Mouse (Mus musculus) ovary, postnatal 14 days (tissue): ENCODE data around the gene Rom1.
"Not testable (repeated sequence)": the region's sequence is repeated elsewhere in the genome, so short reads cannot be mapped to it uniquely, and the experiment has no call there.

Experiments used
- DNase-seq: peaks from one replicate; pipeline ENCODE4 v3.0.0; 2022; ENCODE audit warnings: low spot score

The Rom1 gene

DNA sequence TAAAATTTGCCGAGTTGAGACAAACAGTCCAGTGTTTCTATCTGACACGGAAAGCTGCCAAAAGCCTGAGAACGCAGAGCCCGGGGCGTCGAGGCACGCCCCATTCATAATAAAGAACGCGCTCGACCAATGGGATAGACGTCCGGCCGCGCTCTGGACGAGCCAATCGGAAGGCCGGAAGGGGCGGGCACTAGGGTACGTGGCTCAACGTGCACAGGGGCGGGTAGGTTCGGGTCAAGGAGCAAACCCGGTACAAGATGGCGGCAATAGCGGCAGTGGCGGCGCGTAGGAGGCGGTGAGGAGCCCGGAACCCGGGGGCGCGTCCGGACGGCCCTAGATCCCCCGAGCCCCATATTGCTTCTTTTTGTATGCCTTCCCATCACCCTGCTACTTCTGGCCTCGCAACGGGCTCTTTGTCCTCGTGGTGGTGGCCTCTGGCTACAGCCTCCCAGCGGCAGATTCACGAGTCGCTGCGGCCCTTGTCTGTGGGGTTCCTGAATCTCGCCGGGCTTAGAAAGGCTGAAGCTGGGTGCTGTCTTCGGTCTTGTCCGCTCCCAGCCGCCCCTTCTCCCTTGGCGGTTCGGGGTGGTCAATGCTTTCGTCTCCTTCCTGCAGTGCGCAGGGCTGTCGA is 31.2 kb downstream of the Rom1 start, which contains the start of gene Ganab:
Ganab (plus strand) TSS at position 207 of the 631 bp plus-strand sequence.
- peak; percentile 87 for DNase-seq

DNA sequence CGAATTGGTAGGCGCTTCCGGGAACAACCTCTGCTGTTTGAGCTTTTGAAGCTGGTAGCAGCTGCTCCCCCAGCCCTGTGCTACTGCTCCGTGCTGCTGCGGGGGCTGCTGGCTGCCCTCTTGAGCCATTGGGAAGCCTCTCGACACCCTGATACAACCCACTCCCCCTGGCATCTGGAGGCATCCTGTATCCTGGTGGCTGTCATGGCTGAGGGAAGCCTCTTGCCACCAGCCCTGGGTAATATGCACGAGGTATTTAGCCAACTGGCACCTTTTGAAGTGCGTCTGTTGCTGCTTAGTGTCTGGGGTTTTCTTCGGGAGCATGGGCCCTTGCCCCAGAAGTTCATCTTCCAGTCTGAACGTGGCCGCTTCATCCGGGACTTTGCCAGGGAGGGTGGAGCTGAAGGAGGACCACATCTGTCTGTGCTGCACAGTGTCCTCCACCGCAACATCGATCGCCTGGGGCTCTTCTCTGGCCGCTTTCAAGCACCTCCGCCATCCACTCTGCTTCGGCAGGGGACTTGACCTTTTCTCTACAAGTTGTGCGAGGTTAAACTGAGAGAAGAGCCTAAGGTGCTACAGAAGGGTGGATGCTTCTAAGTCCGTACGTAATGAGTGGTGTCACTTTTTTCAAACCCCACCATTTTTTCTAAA is 31.8 kb downstream of the Rom1 start:
- DNase-seq = peak; percentile 49

- DNase-seq = not testable (repeated sequence)
Observed at GRCm38 (mm10) chr19:8896231-8896630, 32.9 kb downstream of the Rom1 start.

GRCm38 (mm10) chr19:8895397-8895960 is 33.7 kb downstream of the Rom1 start:
- no peak for DNase-seq

GRCm38 (mm10) chr19:8892829-8893766 is 36.1 kb downstream of the Rom1 start, which contains the start of gene Ints5:
TSS of gene Ints5 (plus strand) at chr19:8893005.
- DNase-seq = peak; percentile 70

- DNase-seq = peak; percentile 89
Observed at GRCm38 (mm10) chr19:8888511-8889385, 40.4 kb downstream of the Rom1 start, which contains the start of the genes 1810009A15Rik and Gm49416. TSS of gene 1810009A15Rik (plus strand) at chr19:8888853. TSS of gene Gm49416 (plus strand) at chr19:8888926.

DNA sequence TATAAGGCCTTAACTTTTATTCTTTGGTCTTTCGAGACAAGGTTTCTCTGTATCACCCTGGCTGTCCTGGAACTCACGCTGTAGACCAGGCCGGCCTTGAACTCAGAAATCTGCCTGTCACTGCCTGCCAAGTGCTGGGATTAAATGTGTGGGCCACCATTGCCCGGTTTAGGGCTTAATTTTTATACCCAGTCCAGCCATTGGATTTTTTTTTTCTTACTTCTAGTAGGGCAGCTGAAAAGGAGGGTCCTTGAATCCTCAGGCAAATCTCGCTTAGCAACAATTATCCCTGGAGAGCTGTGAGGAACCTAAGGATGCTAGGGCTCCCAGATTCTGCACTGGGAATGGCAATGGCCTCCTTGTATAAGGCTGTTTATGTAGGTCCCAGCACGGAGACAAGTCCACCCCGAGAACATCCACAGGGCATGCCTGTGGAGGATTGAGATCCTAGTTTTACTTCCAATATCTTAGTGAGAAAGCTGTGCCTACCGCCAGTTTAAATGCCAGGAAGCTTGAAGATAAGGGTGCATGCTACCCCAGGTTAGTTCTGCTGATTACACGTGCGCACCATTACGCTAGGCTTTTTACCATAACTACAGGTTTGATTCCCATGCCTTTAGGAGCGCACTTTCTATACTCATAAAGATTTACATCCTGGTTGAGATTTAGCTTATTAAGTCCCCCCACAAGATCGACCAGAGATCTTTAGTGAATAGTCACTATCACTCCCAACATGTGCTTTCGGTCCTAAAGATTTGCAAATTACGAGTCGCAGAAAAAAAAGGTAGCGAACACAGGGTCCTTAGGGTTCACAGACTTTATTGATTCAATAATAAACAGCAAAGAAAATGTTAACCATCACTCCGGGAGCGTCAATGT is 41.3 kb downstream of the Rom1 start:
- no peak for DNase-seq

GRCm38 (mm10) chr19:8886916-8887584 is 42.1 kb downstream of the Rom1 start:
- DNase-seq = no peak

DNA sequence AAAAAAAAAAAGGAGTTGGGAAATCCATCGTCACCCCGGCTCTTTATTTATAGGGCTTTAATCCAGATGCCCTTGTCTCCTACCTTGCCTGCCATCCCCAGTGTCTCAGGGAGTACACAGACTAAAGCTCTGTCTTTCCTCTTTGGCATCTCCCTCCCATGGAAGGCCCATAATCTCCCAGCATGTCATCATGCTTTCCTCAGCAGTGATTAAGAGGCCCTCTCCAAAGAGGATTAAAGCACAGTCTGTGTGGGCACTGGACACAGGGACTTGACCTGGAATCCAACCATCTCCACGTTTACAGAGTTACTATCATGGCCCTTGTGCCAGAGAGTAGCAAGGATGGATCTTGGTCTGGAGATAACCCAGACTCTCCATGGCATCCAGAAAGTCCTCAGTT is 45.5 kb downstream of the Rom1 start, which contains the start of the genes Lbhd1 and Gm49403:
Lbhd1 (plus strand) TSS at position 117 of the 400 bp plus-strand sequence.
Gm49403 (plus strand) TSS at position 315 of the 400 bp plus-strand sequence.
- no peak for DNase-seq

DNA sequence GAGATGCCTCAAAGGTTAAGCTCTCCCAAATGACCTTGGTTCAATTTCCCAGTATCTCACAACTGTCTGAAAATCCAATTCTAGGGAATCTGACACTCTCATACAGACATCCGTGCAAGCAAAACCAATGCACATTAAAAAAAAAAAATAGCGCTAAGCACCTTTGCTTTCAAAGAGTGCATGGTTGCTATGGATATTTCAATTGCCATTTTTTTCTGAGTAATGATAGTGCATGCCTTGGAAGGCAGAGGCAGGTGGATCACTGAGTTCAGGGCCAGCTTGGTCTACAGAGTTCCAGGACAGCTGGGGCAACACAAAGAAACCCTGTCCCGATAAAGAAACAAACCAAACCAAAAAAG is 48.1 kb downstream of the Rom1 start:
- DNase-seq = no peak

DNA sequence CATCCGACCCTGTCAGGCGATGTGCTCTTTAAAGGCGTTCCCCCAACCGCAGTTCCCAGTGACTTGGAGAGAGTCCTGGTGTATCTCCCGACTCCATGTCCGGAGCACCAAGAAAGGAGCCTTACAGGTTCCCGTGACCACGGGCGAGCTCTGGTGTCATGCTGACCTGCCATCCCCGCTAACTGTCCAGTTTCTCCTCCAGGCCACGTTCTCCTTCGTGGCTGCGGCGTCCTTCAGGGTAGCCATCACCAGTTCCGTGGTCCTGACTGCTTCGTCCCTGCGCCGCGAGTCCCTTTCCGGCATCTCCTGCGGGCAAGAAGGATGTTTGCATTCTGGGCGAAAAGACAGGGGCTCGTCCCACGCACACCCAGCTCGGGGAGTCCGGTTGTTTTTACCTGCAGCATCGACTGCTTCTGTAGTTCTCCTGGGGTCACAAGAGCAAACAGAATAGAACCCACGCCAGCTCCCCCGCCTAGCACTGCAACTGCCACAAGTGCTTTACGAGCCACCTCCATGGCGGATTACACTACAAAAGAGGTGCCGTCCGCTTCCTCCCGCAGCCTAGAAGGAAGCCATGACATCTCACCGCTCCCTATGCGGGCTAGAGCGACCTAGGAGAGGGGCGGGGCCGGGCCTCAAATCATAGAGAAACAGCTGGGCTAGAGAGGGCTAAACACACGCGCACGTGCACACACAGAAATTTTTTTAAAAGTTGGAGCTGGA is 48.7 kb downstream of the Rom1 start, which contains the start of gene Uqcc3:
Uqcc3 (minus strand) TSS at position 613 of the 723 bp plus-strand sequence.
- peak; percentile 78 for DNase-seq
